23 mouse cellular contexts compared by ENCODE assay signal in the genomic region with DNA sequence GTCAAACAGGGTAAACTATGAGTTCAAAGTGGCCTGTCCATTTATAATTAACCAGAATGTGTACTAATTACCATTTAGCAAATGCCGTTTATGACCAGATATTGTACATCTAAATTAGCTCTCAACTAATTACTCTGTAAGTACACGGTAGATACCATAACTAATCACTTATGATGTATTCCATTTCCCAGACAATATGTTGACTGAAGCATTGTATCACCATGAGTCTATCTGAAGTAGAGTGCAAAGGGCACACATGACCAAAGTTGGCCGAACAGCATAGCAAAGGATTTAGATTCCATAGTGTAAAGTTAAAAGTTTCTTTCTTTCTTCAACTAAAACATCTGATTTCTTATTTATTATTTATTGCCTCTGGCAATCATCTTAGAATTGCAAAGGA.
DNase-seq lines count a peak whose midpoint lies in the region; ATAC-seq and TF ChIP-seq lines count a peak whose summit lies in the region.
"Had no signal": no experiment of that assay in that cellular context is flagged by ENCODE, and none has a peak within 500 bp of the region (broad histone marks: within the 10 kb centered on the region; RNA-seq: fewer than 3 reads in every experiment).

No protein-coding gene starts in this region.

- WGBS in intestine, embryonic 16.5 days = 66% methylated on average over 3 of the region's 3 CpGs
- WGBS in small intestine, adult 2 months = 28% methylated on average over 3 of the region's 3 CpGs

- DNase-seq in frontal cortex, postnatal 10 days (ENCODE audit: low spot score in 2 of 2) = no peak
- no peak for DNase-seq in Muller cell, postnatal 12 days (ENCODE audit: inconsistent ontology term)
- DNase-seq: adrenal gland, postnatal 10 days; adrenal gland, postnatal 25 days; B cell, adult 2 months; cerebellum, adult 11 months; cerebellum, adult 18-20 months; cerebellum, adult 8-10 months; cerebellum, adult 9-11 months; cerebellum, postnatal 14 days had no signal

- no peak for TF ChIP-seq CTCF in embryonic fibroblast, embryonic 13.5 days (IDR thresholded peaks at IDR 0.05; ENCODE audit: borderline replicate concordance, insufficient read depth, low read length)
- no peak for TF ChIP-seq CTCF in small intestine, adult 2 months (IDR thresholded peaks at IDR 0.05; ENCODE audit: extremely low read depth, insufficient read length, insufficient replicate concordance, low read depth, low read length)

- peak overlapping the region; percentile 69; the same call in 1 of the 2 replicates for H3K27ac ChIP-seq in embryonic fibroblast, embryonic 13.5 days (ENCODE audit: insufficient read depth, low read length)
- no peak overlapping the region for H3K27ac ChIP-seq in intestine, embryonic 16.5 days (ENCODE audit: low read length)
- peak overlapping the region; percentile 75 for H3K27ac ChIP-seq in small intestine, adult 2 months (ENCODE audit: insufficient read depth, low read depth, low read length)
- H3K27ac ChIP-seq: embryonic facial prominence, embryonic 10.5 days; embryonic facial prominence, embryonic 12.5 days; forebrain, embryonic 10.5 days; forebrain, embryonic 12.5 days had no signal

- H3K9me3 ChIP-seq in intestine, embryonic 16.5 days (ENCODE audit: control insufficient read depth, low read length) = no peaks in the 10 kb centered on the region
- H3K9me3 ChIP-seq: embryonic facial prominence, embryonic 10.5 days; embryonic facial prominence, embryonic 12.5 days; forebrain, embryonic 10.5 days; forebrain, embryonic 12.5 days; G1E had no signal

- no peaks in the 10 kb centered on the region for H3K27me3 ChIP-seq in intestine, embryonic 16.5 days (replicated peaks; ENCODE audit: control insufficient read depth, insufficient read depth, low read length)
- no peaks in the 10 kb centered on the region for H3K27me3 ChIP-seq in small intestine, adult 2 months (ENCODE audit: control insufficient read depth, insufficient read depth, low read length)
- H3K27me3 ChIP-seq: CH12.LX; embryonic facial prominence, embryonic 12.5 days; forebrain, embryonic 12.5 days had no signal

- peaks cover 5% of the 10 kb centered on the region for H3K4me1 ChIP-seq in embryonic fibroblast, embryonic 13.5 days (ENCODE audit: control insufficient read depth, insufficient read depth, low read length)
- H3K4me1 ChIP-seq in intestine, embryonic 16.5 days (ENCODE audit: control insufficient read depth, insufficient read depth, low read length) = peaks cover 3% of the 10 kb centered on the region; the same call in 1 of the 2 replicates
- peaks cover 9% of the 10 kb centered on the region; the same call in 1 of the 2 replicates for H3K4me1 ChIP-seq in small intestine, adult 2 months (ENCODE audit: control insufficient read depth, insufficient read depth, insufficient read length, low read length)
- H3K4me1 ChIP-seq: embryonic facial prominence, embryonic 10.5 days; embryonic facial prominence, embryonic 12.5 days; forebrain, embryonic 10.5 days; forebrain, embryonic 12.5 days had no signal

- no peak overlapping the region for H3K4me2 ChIP-seq in intestine, embryonic 16.5 days (ENCODE audit: low read depth, low read length)
- H3K4me2 ChIP-seq: embryonic facial prominence, embryonic 12.5 days; forebrain, embryonic 12.5 days had no signal

- peak; percentile 68 for ATAC-seq in intestine, embryonic 16.5 days
- ATAC-seq: CD4-positive, CD25-positive, alpha-beta regulatory T cell, adult 4 months; forebrain, embryonic 14.5 days; forebrain, embryonic 16.5 days had no signal

- no peak for TF ChIP-seq POLR2A in embryonic fibroblast, embryonic 13.5 days (IDR thresholded peaks at IDR 0.05; ENCODE audit: low read depth, low read length)
- TF ChIP-seq POLR2A in small intestine, adult 2 months (IDR thresholded peaks at IDR 0.05; ENCODE audit: low read depth, low read length) = no peak

- H3K36me3 ChIP-seq in intestine, embryonic 16.5 days (ENCODE audit: control insufficient read depth, insufficient read depth, low read length) = no peaks in the 10 kb centered on the region
- H3K36me3 ChIP-seq in small intestine, adult 2 months (ENCODE audit: control insufficient read depth, insufficient read depth, low read length) = no peaks in the 10 kb centered on the region
- H3K36me3 ChIP-seq: embryonic facial prominence, embryonic 10.5 days; embryonic facial prominence, embryonic 12.5 days; forebrain, embryonic 10.5 days; forebrain, embryonic 12.5 days; G1E had no signal

- no peak overlapping the region for H3K9ac ChIP-seq in intestine, embryonic 16.5 days (ENCODE audit: low read depth, low read length)
- H3K9ac ChIP-seq: embryonic facial prominence, embryonic 12.5 days; forebrain, embryonic 12.5 days had no signal

- no peak overlapping the region for H3K4me3 ChIP-seq in embryonic fibroblast, embryonic 13.5 days (ENCODE audit: insufficient read depth, low read length)
- H3K4me3 ChIP-seq in intestine, embryonic 16.5 days (ENCODE audit: low read length) = no peak overlapping the region
- no peak overlapping the region for H3K4me3 ChIP-seq in small intestine, adult 2 months (ENCODE audit: low read depth, low read length)
- H3K4me3 ChIP-seq: embryonic facial prominence, embryonic 10.5 days; embryonic facial prominence, embryonic 12.5 days; erythroblast, embryonic 14.5 days; forebrain, embryonic 10.5 days; forebrain, embryonic 12.5 days had no signal
